Mouse (Mus musculus) left cerebral cortex, postnatal 36 days (tissue): ENCODE data around the gene Ddx1. TPM values are rescaled to one million over a fixed set of nuclear protein-coding genes. Genes with fewer than 3 reads are reported as not detected.

Experiments
- DNase-seq, 2 experiments: peaks; one replicate each; pipeline ENCODE4 v3.0.0; 2021 to 2022; ENCODE audit warnings: low spot score in 2 of 2, mixed read lengths in 1 of 2
- intact Hi-C: fragments of 180-260 bp; cut with DNase I; formaldehyde crosslinking; loops from one replicate; pipeline ENCODE4 v1.15.1; 2025
- total RNA-seq, 2 experiments: library from RNA; stranded (reverse); gene quantifications; 2 replicates each; pipeline ENCODE4 v1.2.3; 2021

The Ddx1 gene
- total RNA-seq, 2 experiments from 2014 or later = 112 to 127 TPM

DNA sequence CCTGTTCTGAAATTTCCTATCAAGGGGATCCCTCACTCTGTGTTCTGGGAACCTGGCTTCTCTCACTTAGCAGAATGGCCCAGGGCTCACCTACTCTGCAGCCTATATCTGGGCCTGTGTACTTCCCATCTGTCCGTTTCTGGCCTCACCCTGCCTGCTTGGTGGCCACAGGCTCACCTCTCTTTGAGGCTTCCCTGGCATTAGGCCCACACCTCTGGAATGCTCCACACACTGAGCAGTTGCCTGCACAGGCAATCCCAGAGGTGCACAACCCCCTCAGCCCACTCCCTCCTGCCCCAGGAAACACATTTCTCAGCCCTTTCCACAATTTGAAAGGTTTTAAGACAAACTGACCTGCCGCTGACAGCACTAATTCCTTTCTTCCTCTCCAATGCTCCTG lies 72.9 kb downstream of the Ddx1 start:
- DNase-seq = no peak
- intact Hi-C loops = no loop called here

DNA sequence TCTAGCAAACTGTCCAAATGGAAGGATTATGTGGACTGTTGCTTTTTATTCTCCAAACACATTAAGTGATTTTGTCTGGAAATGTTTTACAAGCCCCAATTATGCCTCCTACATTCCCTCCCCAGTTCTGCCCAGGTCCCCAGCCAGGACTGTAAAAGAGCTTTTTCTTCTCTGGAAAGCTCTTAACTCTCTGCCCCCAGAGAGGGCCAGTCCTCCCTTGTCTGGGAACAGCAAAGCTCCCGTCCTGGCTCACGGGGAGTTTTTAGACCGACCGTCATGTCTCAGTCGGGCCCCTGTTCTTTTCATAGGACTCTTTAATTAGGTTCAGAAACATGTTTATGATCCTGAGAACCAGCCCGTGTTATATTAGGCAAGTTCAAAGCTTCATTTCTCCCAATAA lies 75.0 kb downstream of the Ddx1 start:
- DNase-seq = no peak
- intact Hi-C loops = no loop called here

- intact Hi-C loops = no loop called here
- no peak for DNase-seq
These were observed 80.9 kb downstream of the Ddx1 start for GRCm38 (mm10) chr12:13168073-13168472.

GRCm38 (mm10) chr12:13167116-13167515 lies 81.9 kb downstream of the Ddx1 start:
- intact Hi-C loops = no loop called here
- DNase-seq = peak; percentile 56 to 57

Other genes starting within 250 kb of the Ddx1 start
- 10 to 100 TPM; 31.3 to 33.6 TPM for gene Nbas, start 19.9 kb upstream of the Ddx1 start, total RNA-seq